Mouse (Mus musculus) urinary bladder, postnatal 0 days (tissue): Measurements from ENCODE around the gene Sult3a2. TPM values are rescaled to one million over a fixed set of nuclear protein-coding genes. Genes with fewer than 3 reads are reported as not detected.

Experiments used
- polyA plus RNA-seq: library from polyadenylated mRNA; unstranded; fragments of >200 nt; fragmentation: Nextera tagmentation; extraction: Ambion mirVana; gene quantifications from 2 replicates; pipeline ENCODE4 v1.2.1, GENCODE M21; 2015

Gene Sult3a2
- not detected in 2 replicates for polyA plus RNA-seq

DNA sequence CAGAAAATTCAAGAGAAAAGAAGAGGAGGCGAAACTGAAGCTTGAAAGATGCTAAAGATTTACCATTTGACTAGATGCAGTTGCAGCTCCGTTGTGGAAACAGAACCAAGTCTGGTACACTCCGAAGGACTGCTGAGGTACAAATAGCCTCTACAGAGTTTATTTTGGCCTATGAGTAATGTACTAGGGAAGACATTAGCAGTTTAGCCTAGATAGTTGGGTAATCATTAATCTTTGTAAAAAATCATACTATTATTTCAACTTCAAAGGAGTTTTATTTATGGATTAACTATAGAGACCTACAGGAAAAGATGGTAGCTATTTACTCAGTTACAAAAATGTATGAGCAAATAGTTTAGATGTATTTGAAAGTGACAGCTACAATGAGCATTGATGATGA lies at the start of gene Sult3a2:
Gene Sult3a2, minus strand, starts transcription at position 101 of the 400 bp plus-strand sequence.

Other genes starting within 250 kb of the Sult3a2 start
- gene Clvs2, start 161.9 kb downstream of the Sult3a2 start, polyA plus RNA-seq = 0.06 TPM in 1 of 2 replicates, not detected in the other
- gene Sult3a1, start 71.0 kb upstream of the Sult3a2 start, polyA plus RNA-seq = not detected in 2 replicates
- 1.4 and 1.9 TPM in 2 replicates for gene Rsph4a, start 118.4 kb upstream of the Sult3a2 start, polyA plus RNA-seq
- 9.4 and 9.8 TPM in 2 replicates for gene Zup1, start 164.6 kb upstream of the Sult3a2 start, polyA plus RNA-seq
- gene Rwdd1, start 232.9 kb upstream of the Sult3a2 start, polyA plus RNA-seq = 109 and 132 TPM in 2 replicates